Mouse (Mus musculus) inflammation-experienced regulatory T-cells, adult 6 months (primary cell): ENCODE measurements around the gene Loxl4. TPM values are rescaled to one million over a fixed set of nuclear protein-coding genes. Genes with fewer than 3 reads are reported as not detected.

Experiments
- ATAC-seq: one replicate; pipeline ENCODE4 v1.8.0; 2017
- polyA plus RNA-seq, 3 experiments: library from polyadenylated mRNA; unstranded; fragments of 100-300 nt; shearing (Covaris generic); gene quantifications; one replicate each; pipeline ENCODE4 v1.2.1; 2017

Loxl4 gene
- polyA plus RNA-seq, result under 1 TPM; 0.15 to 0.38 (median 0.17) TPM

GRCm38 (mm10) chr19:42612654-42613053 lies at the start of gene Loxl4:
TSS of gene Loxl4 (minus strand) at chr19:42612813.
- no peak for ATAC-seq

GRCm38 (mm10) chr19:42661430-42662164 lies 49.0 kb upstream of the Loxl4 start:
- no peak for ATAC-seq

GRCm38 (mm10) chr19:42660244-42660565 lies 47.6 kb upstream of the Loxl4 start:
- ATAC-seq, result no peak

GRCm38 (mm10) chr19:42659354-42660243 lies 47.0 kb upstream of the Loxl4 start:
- no peak for ATAC-seq

- ATAC-seq, result no peak
These were observed 46.0 kb upstream of the Loxl4 start for GRCm38 (mm10) chr19:42658435-42659135.

- ATAC-seq, result no peak
These were observed 45.2 kb upstream of the Loxl4 start for GRCm38 (mm10) chr19:42657769-42658168.

- ATAC-seq, result no peak
These were observed 44.7 kb upstream of the Loxl4 start for GRCm38 (mm10) chr19:42657306-42657705.

GRCm38 (mm10) chr19:42655006-42655405 lies 42.4 kb upstream of the Loxl4 start:
- ATAC-seq, result no peak

- no peak for ATAC-seq
These were observed 40.5 kb upstream of the Loxl4 start for GRCm38 (mm10) chr19:42653091-42653490.

GRCm38 (mm10) chr19:42652425-42652824 lies 39.8 kb upstream of the Loxl4 start:
- ATAC-seq, result no peak

- no peak for ATAC-seq
These were observed 27.6 kb upstream of the Loxl4 start for GRCm38 (mm10) chr19:42640211-42640610.

GRCm38 (mm10) chr19:42639544-42639943 lies 26.9 kb upstream of the Loxl4 start:
- ATAC-seq, result no peak

- no peak for ATAC-seq
These were observed 26.2 kb upstream of the Loxl4 start for GRCm38 (mm10) chr19:42638604-42639481.

- no peak for ATAC-seq
These were observed 24.0 kb upstream of the Loxl4 start for GRCm38 (mm10) chr19:42636631-42637030.

- ATAC-seq, result no peak
These were observed 21.0 kb upstream of the Loxl4 start for GRCm38 (mm10) chr19:42633650-42634049.

- no peak for ATAC-seq
These were observed 19.7 kb upstream of the Loxl4 start for GRCm38 (mm10) chr19:42632301-42632700.

GRCm38 (mm10) chr19:42631541-42631961 lies 18.9 kb upstream of the Loxl4 start:
- ATAC-seq, result no peak

- ATAC-seq, result no peak
These were observed 15.5 kb upstream of the Loxl4 start for GRCm38 (mm10) chr19:42628068-42628467.

- no peak for ATAC-seq
These were observed 1.1 kb upstream of the Loxl4 start for GRCm38 (mm10) chr19:42613647-42614225.

- no peak for ATAC-seq
These were observed 503 bp upstream of the Loxl4 start for GRCm38 (mm10) chr19:42613116-42613515.

GRCm38 (mm10) chr19:42611746-42612145 lies 867 bp downstream of the Loxl4 start:
- no peak for ATAC-seq

- no peak for ATAC-seq
These were observed 2.9 kb downstream of the Loxl4 start for GRCm38 (mm10) chr19:42609716-42610115.
